Mouse (Mus musculus) v-Abl transformed pro-B cells (cell line): ENCODE data around the gene Tnf.

Source experiments
- in situ Hi-C, 2 experiments: fragments of 400-800 bp; cut with MboI; formaldehyde crosslinking; loops; one replicate each; pipeline ENCODE4 v1.15.1; 2025; ENCODE audit not compliant: unreplicated experiment in 2 of 2

Tnf gene

DNA sequence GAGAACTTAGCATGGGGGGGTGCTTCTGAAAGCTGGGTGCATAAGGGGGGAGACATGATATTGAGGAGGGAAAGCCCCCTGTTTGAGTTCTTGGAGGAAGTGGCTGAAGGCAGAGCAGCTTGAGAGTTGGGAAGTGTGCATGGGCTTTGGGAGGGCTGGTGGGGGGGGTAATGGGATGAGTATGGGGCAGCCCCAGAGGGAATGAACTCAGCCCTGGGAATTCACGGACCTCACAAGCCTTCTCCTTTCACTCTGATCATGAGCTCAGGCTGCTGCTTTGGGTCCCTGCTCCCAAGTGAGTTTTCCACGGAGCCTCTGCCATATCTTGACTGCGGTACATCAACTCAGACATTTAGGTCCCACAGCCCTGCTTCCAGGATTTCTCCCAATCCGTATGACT, 635 bp upstream of the Tnf start:
- in situ Hi-C loops = no loop called here

GRCm38 (mm10) chr17:35201128-35201527, 679 bp downstream of the Tnf start:
- in situ Hi-C loops = no loop called here

DNA sequence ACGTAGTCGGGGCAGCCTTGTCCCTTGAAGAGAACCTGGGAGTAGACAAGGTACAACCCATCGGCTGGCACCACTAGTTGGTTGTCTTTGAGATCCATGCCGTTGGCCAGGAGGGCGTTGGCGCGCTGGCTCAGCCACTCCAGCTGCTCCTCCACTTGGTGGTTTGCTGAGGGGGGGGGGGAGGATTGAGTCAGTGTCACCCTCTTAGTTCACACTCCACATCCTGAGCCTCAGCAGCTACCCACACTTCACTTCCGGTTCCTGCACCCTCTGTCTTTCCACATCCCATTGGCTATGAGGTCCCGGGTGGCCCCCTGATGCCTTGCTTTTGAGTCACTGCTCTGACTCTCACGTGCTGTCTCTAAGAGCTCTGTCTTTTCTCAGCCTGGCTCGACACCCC, 1.4 kb downstream of the Tnf start:
- in situ Hi-C loops = no loop called here

GRCm38 (mm10) chr17:35198946-35199345, 2.9 kb downstream of the Tnf start:
- in situ Hi-C loops = no loop called here

DNA sequence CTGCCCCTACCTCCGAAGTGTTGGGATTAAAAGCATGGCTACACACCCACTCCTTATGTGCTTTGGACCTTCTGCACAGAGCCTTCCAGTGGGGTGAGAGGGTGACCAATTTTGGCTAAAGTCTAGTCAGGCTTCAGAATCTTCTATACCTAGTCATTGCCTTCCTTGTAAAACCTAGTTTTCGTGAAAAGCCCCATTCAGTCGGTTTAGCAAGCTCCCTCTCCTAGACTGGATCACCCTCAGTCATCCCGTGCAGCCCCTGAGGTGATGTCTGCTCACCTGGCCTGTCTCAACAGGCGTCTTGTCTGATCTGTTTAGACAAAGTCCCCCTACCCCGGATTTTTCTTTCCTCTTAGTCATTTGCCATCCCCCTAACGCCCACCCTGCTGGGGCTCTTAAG, 3.8 kb downstream of the Tnf start:
- in situ Hi-C loops = no loop called here

- in situ Hi-C loops = no loop called here
Measured at GRCm38 (mm10) chr17:35197126-35197525, 4.7 kb downstream of the Tnf start.

DNA sequence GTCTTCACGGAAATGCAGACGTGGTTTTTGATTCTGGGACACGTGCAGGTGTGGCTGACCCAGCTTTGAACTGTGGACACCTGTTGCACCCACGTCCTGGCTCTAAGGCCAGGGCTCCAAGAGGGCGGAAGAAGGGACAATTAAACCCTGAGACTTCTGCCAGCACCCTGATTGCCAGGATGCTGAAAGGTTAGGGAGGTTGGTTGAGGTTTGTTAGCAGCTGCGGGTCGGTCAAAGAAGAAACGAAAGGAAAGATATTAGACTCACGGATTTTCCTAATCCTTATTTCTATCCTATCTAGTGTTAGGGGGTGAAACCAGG, 5.5 kb downstream of the Tnf start:
- in situ Hi-C loops = no loop called here

DNA sequence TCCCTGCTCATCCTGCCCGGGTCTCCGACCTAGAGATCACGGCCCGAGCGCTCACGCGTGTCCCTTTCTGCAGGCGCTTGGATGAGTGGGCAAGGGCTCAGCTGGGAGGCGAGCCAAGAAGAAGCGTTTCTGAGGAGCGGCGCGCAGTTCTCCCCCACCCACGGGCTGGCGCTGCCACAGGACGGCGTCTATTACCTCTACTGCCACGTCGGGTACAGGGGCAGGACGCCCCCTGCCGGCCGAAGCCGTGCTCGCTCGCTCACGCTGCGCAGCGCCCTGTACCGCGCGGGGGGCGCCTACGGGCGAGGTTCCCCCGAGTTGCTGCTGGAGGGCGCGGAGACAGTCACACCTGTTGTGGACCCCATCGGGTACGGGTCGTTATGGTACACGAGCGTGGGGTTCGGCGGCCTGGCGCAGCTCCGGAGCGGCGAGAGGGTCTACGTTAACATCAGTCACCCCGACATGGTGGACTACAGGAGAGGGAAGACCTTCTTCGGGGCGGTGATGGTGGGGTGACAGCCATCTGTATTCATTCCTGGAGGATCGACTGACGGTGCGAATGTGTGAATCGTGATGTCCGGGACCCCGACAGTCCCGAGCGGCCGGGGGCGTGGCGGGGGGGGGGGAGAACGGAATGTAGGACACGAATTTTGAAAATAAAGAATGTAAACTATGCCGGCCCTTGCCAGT, 6.0 kb downstream of the Tnf start:
- in situ Hi-C loops = no loop called here

GRCm38 (mm10) chr17:35194844-35195630, 6.8 kb downstream of the Tnf start:
- in situ Hi-C loops = no loop called here

- in situ Hi-C loops = no loop called here
Measured at GRCm38 (mm10) chr17:35193881-35194843, 7.6 kb downstream of the Tnf start, which contains the start of gene Ltb. Gene Ltb, plus strand, starts transcription at chr17:35194439.

DNA sequence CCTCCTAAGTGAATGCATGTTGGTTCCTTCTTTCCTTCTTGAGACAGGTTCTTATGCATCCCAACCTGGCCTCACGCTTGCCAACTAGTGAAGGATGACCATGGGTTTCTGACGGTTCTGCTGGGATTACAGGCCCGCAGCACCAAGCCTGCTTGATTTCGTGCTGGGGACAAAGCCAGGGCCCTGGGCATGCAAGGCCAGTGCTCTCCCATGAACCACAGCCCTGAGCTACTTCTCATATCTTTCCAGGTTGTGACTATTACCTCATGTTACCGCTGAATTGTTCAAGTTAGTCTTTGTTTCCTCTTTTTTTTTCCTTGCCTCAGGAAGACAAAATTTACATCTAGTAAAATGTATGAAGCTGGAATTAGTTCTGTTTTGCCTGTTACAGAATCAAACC, 8.9 kb downstream of the Tnf start:
- in situ Hi-C loops = no loop called here

GRCm38 (mm10) chr17:35191723-35192122, 10.1 kb downstream of the Tnf start:
- in situ Hi-C loops = no loop called here

GRCm38 (mm10) chr17:35190096-35190495, 11.7 kb downstream of the Tnf start:
- in situ Hi-C loops = no loop called here

- in situ Hi-C loops = no loop called here
Measured at GRCm38 (mm10) chr17:35189186-35189585, 12.6 kb downstream of the Tnf start.

- in situ Hi-C loops = no loop called here
Measured at GRCm38 (mm10) chr17:35187959-35188610, 13.7 kb downstream of the Tnf start, which contains the start of gene Lst1. Gene Lst1, minus strand, starts transcription at chr17:35188439.

- in situ Hi-C loops = no loop called here
Measured at GRCm38 (mm10) chr17:35187345-35187744, 14.5 kb downstream of the Tnf start.

DNA sequence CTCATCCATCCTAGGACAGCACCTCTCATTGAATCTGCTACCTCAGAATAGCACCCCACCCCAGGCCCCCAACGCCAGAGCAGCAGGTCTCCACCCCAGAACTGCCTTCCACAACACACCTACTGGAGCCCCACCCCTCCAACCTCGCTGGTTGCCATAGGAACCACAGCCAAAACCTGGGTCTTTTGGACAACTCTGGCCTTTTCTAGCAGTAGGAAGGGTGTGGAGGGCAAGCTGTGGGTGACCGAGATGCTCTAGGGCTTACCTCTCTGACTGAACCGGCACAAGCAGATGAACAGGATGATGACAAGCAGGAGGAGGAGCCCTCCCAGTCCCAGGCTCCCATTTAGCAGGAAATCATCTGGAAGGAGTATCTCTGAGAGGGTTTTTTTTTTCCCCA, 15.1 kb downstream of the Tnf start:
- in situ Hi-C loops = no loop called here

- in situ Hi-C loops = no loop called here
Measured at GRCm38 (mm10) chr17:35185639-35186611, 15.9 kb downstream of the Tnf start.

- in situ Hi-C loops = no loop called here
Measured at GRCm38 (mm10) chr17:35180093-35180492, 21.7 kb downstream of the Tnf start.
